Mouse (Mus musculus) CH12.LX (cell line): ENCODE results near the gene Ppp1r14a. TPM values are rescaled to one million over a fixed set of nuclear protein-coding genes. Genes with fewer than 3 reads are reported as not detected.

Experiments used
- DNase-seq: peaks from one replicate; pipeline ENCODE4 v3.0.0-alpha.2; 2013; ENCODE audit errors: extremely low read depth
- H3K27ac ChIP-seq: 2 replicates; pipeline ENCODE4 v1.5.1; 2012; ENCODE audit warnings: low read depth, mild to moderate bottlenecking, control low read depth, moderate library complexity; ENCODE audit not compliant: insufficient read depth
- H3K27me3 ChIP-seq: replicated peaks from 2 replicates; pipeline ENCODE3; 2012; ENCODE audit warnings: inconsistent platforms
- H3K36me3 ChIP-seq, 2 experiments: replicated peaks in 1 of 2; 2 replicates each; pipeline versions ENCODE3 to v1.6.1; 2012; ENCODE audit warnings: inconsistent platforms in 1 of 2, low read length in 1 of 2, mild to moderate bottlenecking in 1 of 2, mixed read lengths in 1 of 2, moderate library complexity in 1 of 2; ENCODE audit not compliant: control insufficient read depth in 1 of 2, insufficient read depth in 1 of 2
- H3K4me1 ChIP-seq, 2 experiments: 2 replicates each; pipeline ENCODE4 v1.6.1; 2012; ENCODE audit warnings: inconsistent platforms in 1 of 2, moderate library complexity in 1 of 2; ENCODE audit not compliant: insufficient read depth in 2 of 2, control insufficient read depth in 1 of 2
- H3K4me2 ChIP-seq: 2 replicates; pipeline ENCODE4 v1.6.1; 2012; ENCODE audit warnings: low read depth, mild to moderate bottlenecking, control low read depth; ENCODE audit not compliant: poor library complexity, insufficient read depth, severe bottlenecking
- H3K4me3 ChIP-seq, 3 experiments: fragments of 150-350 bp in 1 of 3; sonication (generic) in 1 of 3; replicated peaks in 1 of 3; 2 replicates each; pipeline versions ENCODE3 to v1.5.1; 2011 to 2012; ENCODE audit warnings: low read depth in 2 of 3, low read length in 2 of 3, mild to moderate bottlenecking in 2 of 3, moderate library complexity in 2 of 3, control low read depth in 1 of 3, improper control_type of control experiment in 1 of 3, inconsistent platforms in 1 of 3, mixed read lengths in 1 of 3; ENCODE audit not compliant: poor library complexity in 1 of 3
- H3K79me2 ChIP-seq: replicated peaks from 2 replicates; pipeline ENCODE4 v1.6.1; 2012; ENCODE audit warnings: mild to moderate bottlenecking, moderate library complexity; ENCODE audit not compliant: control insufficient read depth, poor library complexity, insufficient read depth, severe bottlenecking; ENCODE audit errors: extremely low read depth
- H3K9ac ChIP-seq: 2 replicates; pipeline ENCODE4 v1.6.1; 2012; ENCODE audit warnings: low read depth, mild to moderate bottlenecking, control low read depth, moderate library complexity; ENCODE audit not compliant: insufficient read depth
- H3K9me3 ChIP-seq: replicated peaks from 2 replicates; pipeline ENCODE3; 2012; ENCODE audit warnings: low read length, inconsistent platforms, mixed read lengths
- BHLHE40 ChIP-seq: IDR thresholded peaks from 2 replicates; pipeline ENCODE4 v1.6.1; 2011; ENCODE audit warnings: mild to moderate bottlenecking, low read depth, low read length, improper control_type of control experiment
- CHD1 ChIP-seq: IDR thresholded peaks from 2 replicates; pipeline ENCODE4 v1.6.1; 2012; ENCODE audit warnings: low read depth, low read length, improper control_type of control experiment, inconsistent platforms
- CTCF ChIP-seq, 2 experiments: IDR thresholded peaks in 1 of 2; conservative IDR thresholded peaks in 1 of 2; 2 replicates each; pipeline ENCODE4 v1.5.1; 2011 to 2012; ENCODE audit warnings: low read depth in 2 of 2, low read length in 2 of 2, improper control_type of control experiment in 1 of 2, inconsistent platforms in 1 of 2, mild to moderate bottlenecking in 1 of 2, moderate library complexity in 1 of 2
- EP300 ChIP-seq: IDR thresholded peaks from 2 replicates; pipeline ENCODE4 v1.6.1; 2011; ENCODE audit warnings: low read length, improper control_type of control experiment
- GABPA ChIP-seq: IDR thresholded peaks from 2 replicates; pipeline ENCODE4 v1.6.1; 2012; ENCODE audit warnings: low read depth, low read length, improper control_type of control experiment, inconsistent platforms; ENCODE audit not compliant: insufficient replicate concordance
- IRF4 ChIP-seq: IDR thresholded peaks from 2 replicates; pipeline ENCODE4 v1.6.1; 2014; ENCODE audit warnings: low read depth, mild to moderate bottlenecking, inconsistent platforms, low read length, improper control_type of control experiment
- JUN ChIP-seq: IDR thresholded peaks from 2 replicates; pipeline ENCODE4 v1.6.1; 2011; ENCODE audit warnings: low read depth, mild to moderate bottlenecking, low read length, improper control_type of control experiment, moderate library complexity; ENCODE audit not compliant: insufficient read depth
- MAFK ChIP-seq: IDR thresholded peaks from 2 replicates; pipeline ENCODE4 v1.6.1; 2011; ENCODE audit warnings: low read length, improper control_type of control experiment; ENCODE audit not compliant: insufficient replicate concordance
- MAX ChIP-seq: IDR thresholded peaks from 2 replicates; pipeline ENCODE4 v1.6.1; 2011; ENCODE audit warnings: low read length, improper control_type of control experiment
- MAZ ChIP-seq: IDR thresholded peaks from 2 replicates; pipeline ENCODE4 v1.6.1; 2012; ENCODE audit warnings: low read depth, mild to moderate bottlenecking, inconsistent platforms, low read length, improper control_type of control experiment, moderate library complexity
- MEF2A ChIP-seq: IDR thresholded peaks from 2 replicates; pipeline ENCODE4 v1.6.1; 2014; ENCODE audit warnings: low read depth, mild to moderate bottlenecking, inconsistent platforms, low read length, improper control_type of control experiment, borderline replicate concordance
- MYC ChIP-seq: IDR thresholded peaks from 2 replicates; pipeline ENCODE4 v1.6.1; 2011; ENCODE audit warnings: low read depth, mild to moderate bottlenecking, improper control_type of control experiment, low read length
- NRF1 ChIP-seq: IDR thresholded peaks from 2 replicates; pipeline ENCODE4 v1.6.1; 2014; ENCODE audit warnings: low read depth, mild to moderate bottlenecking, inconsistent platforms, low read length, improper control_type of control experiment, moderate library complexity
- PAX5 ChIP-seq: IDR thresholded peaks from 2 replicates; pipeline ENCODE4 v1.6.1; 2012; ENCODE audit warnings: low read length, inconsistent platforms, mixed read lengths
- POLR2A ChIP-seq: IDR thresholded peaks from 2 replicates; pipeline ENCODE4 v1.6.1; 2011; ENCODE audit warnings: low read depth, mild to moderate bottlenecking, improper control_type of control experiment, low read length
- POLR2AphosphoS2 ChIP-seq: IDR thresholded peaks from 2 replicates; pipeline ENCODE4 v1.6.1; 2011; ENCODE audit warnings: low read depth, low read length, improper control_type of control experiment
- RAD21 ChIP-seq: IDR thresholded peaks from 2 replicates; pipeline ENCODE4 v1.6.1; 2011; ENCODE audit warnings: low read depth, mild to moderate bottlenecking, low read length, improper control_type of control experiment, moderate library complexity
- RCOR1 ChIP-seq: conservative IDR thresholded peaks from 2 replicates; pipeline ENCODE4 v1.6.1; 2012; ENCODE audit warnings: low read depth, mild to moderate bottlenecking, inconsistent platforms, low read length, improper control_type of control experiment
- ZKSCAN1 ChIP-seq: IDR thresholded peaks from 2 replicates; pipeline ENCODE4 v1.6.1; 2012; ENCODE audit warnings: low read depth, inconsistent platforms, low read length, improper control_type of control experiment, borderline replicate concordance
- ZMIZ1 ChIP-seq: IDR thresholded peaks from 2 replicates; pipeline ENCODE4 v1.6.1; 2012; ENCODE audit warnings: low read depth, mild to moderate bottlenecking, inconsistent platforms, low read length, improper control_type of control experiment
- dilution Hi-C: fragments of 300-500 bp; cut with MboI; formaldehyde crosslinking; loops from 2 replicates; pipeline ENCODE4 v1.14.3; 2020; ENCODE audit warnings: low sequenced_read_pairs; ENCODE audit not compliant: extremely low pct_unique_long_range_greater_than_20kb, extremely low pct_ligation_motif_present
- in situ Hi-C: fragments of 300-500 bp; cut with MboI; formaldehyde crosslinking; loops from 3 replicates; pipeline ENCODE4 v1.14.3; 2019; ENCODE audit warnings: low sequenced_read_pairs, low pct_ligation_motif_present, low pct_unique_long_range_greater_than_20kb, mixed read lengths
- polyA plus RNA-seq: library from polyadenylated mRNA; unstranded; fragments of >175 nt; gene quantifications from 2 replicates; pipeline ENCODE4 v1.2.1, GENCODE M21; 2012; ENCODE audit warnings: low read depth; ENCODE audit not compliant: insufficient read length
- total RNA-seq, 2 experiments: library from RNA; depleted of rRNA; stranded (reverse); fragments of 300-350 nt in 1 of 2; fragments of >200 nt in 1 of 2; gene quantifications; 2 replicates each; pipeline ENCODE4 v1.2.3; 2012 to 2014

The Ppp1r14a gene
- total and polyA plus RNA-seq, 3 experiments, result not detected

DNA sequence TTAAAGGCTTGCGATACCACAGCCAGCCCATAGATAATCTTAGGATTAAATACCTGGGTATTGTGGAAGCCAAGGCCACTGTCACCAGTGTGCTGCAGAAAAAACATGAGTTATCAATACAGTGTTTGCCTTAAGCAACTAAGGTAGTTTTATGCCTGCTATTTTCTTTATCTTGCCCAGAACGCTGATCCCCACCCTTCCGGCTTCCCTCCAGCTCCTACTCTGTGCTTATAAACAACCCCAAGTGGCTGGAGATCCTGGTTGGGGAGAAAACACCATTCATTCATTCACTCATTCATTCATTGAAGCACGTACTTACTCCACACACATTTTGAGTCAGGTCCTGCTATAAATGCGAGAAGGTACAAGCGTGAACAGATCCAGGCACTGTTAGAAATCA is 4.6 kb upstream of the Ppp1r14a start:
- H3K4me2 ChIP-seq, result no peak overlapping the region
- no peaks in the 10 kb centered on the region for H3K79me2 ChIP-seq
- no peak overlapping the region for H3K27ac ChIP-seq
- no peak overlapping the region for H3K9ac ChIP-seq
- no peaks in the 10 kb centered on the region for H3K36me3 ChIP-seq
- dilution Hi-C loops (no loop called here), in situ Hi-C loops (no loop called here)
- TF ChIP-seq CTCF (conservative IDR thresholded peaks at IDR 0.05 in 1 of 2, IDR thresholded peaks at IDR 0.05 in 1 of 2; ENCODE audit: low read depth in 2 of 2, low read length in 2 of 2), result no peak
- TF ChIP-seq ZKSCAN1, result no peak
- no peak for TF ChIP-seq IRF4
- TF ChIP-seq ZMIZ1, result no peak
- TF ChIP-seq POLR2AphosphoS2, result no peak
- no peak overlapping the region for H3K4me3 ChIP-seq
- peaks cover 48% of the 10 kb centered on the region for H3K27me3 ChIP-seq
- peaks cover 3% of the 10 kb centered on the region for H3K9me3 ChIP-seq
- no peak for DNase-seq
- H3K4me1 ChIP-seq, result peaks cover 3 to 4% of the 10 kb centered on the region in 2 experiments; a peak in 3 of 4 replicates

DNA sequence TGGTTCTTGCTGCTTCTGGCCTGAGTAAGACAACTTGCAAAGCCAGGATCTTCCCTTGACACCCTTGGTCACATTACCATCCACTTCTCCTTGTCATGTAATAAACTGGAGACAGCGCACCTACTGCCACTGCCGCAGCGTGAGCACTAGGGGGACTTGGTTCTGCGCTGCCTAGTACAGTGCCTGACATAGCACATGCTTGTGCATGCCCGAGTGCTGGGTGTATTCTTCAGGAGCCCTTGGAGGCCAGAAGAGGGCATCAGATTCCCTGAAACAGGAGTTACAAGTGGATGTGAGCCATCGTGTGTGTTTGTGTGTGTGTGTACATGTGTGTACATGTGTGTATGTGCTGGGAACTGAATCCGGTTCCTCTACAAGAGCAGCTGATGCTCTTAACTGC is 1.6 kb upstream of the Ppp1r14a start:
- Histone ChIP-seq H3K27me3 (peaks cover 43% of the 10 kb centered on the region), H3K27ac (no peak overlapping the region), H3K36me3 (no peaks in the 10 kb centered on the region), H3K4me3 (no peak overlapping the region), H3K79me2 (no peaks in the 10 kb centered on the region), H3K9me3 (no peaks in the 10 kb centered on the region), H3K9ac (no peak overlapping the region), H3K4me1 (peaks cover 0 to 18% of the 10 kb centered on the region in 2 experiments; a peak in 2 of 4 replicates), H3K4me2 (no peak overlapping the region)
- peak in 1 of 2 experiments; percentile 34; a peak in 2 of 4 replicates for TF ChIP-seq CTCF (conservative IDR thresholded peaks at IDR 0.05 in 1 of 2, IDR thresholded peaks at IDR 0.05 in 1 of 2; ENCODE audit: low read depth in 2 of 2, low read length in 2 of 2)
- TF ChIP-seq PAX5, result no peak
- no peak for DNase-seq
- dilution Hi-C loops, result no loop called here
- in situ Hi-C loops, result no loop called here

DNA sequence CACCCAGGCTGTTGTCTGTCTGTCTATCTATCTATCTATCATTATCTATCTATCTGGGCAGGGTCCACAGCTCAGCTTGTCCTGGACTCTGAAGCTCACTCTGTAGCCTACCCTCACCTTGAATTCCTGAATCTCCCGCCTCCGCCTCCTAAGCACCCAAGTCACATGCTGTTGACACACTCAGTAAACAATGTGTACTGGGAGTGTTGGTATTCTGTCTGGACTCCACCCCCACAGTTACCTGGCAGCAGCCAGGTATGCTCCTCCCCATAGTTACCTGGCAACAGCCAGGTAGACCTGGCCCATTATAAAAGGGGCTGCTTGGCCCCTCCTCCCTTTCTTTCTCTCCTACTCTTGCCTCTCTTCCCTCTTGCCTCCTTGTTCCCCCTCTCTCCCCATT is 1.0 kb upstream of the Ppp1r14a start:
- no peak for TF ChIP-seq NRF1
- TF ChIP-seq MAZ, result no peak
- TF ChIP-seq PAX5, result no peak
- TF ChIP-seq MYC, result no peak
- TF ChIP-seq RCOR1, result no peak
- no peak for TF ChIP-seq MAX
- no peak for TF ChIP-seq BHLHE40
- no peak for TF ChIP-seq POLR2AphosphoS2
- TF ChIP-seq CHD1, result no peak
- TF ChIP-seq MAFK, result no peak
- TF ChIP-seq GABPA, result no peak
- no peak for TF ChIP-seq POLR2A
- no peak for TF ChIP-seq JUN
- TF ChIP-seq MEF2A, result no peak
- no peak for TF ChIP-seq RAD21
- TF ChIP-seq IRF4, result no peak
- no peak for TF ChIP-seq EP300
- peaks cover 0 to 24% of the 10 kb centered on the region in 2 experiments; a peak in 2 of 4 replicates for H3K4me1 ChIP-seq
- H3K79me2 ChIP-seq, result no peaks in the 10 kb centered on the region
- no peaks in the 10 kb centered on the region for H3K36me3 ChIP-seq
- dilution Hi-C loops (no loop called here), in situ Hi-C loops (no loop called here)
- H3K27ac ChIP-seq, result no peak overlapping the region
- no peak overlapping the region for H3K4me2 ChIP-seq
- H3K27me3 ChIP-seq, result peaks cover 43% of the 10 kb centered on the region
- no peaks in the 10 kb centered on the region for H3K9me3 ChIP-seq
- H3K9ac ChIP-seq, result no peak overlapping the region
- no peak for DNase-seq
- H3K4me3 ChIP-seq, result no peak overlapping the region
